Mouse (Mus musculus) MEL (cell line): ENCODE data around the gene D16Ertd472e.

Experiments used
- CHD2 ChIP-seq: IDR thresholded peaks from 2 replicates; pipeline ENCODE4 v1.6.1; 2011; ENCODE audit warnings: low read length, improper control_type of control experiment
- CTCF ChIP-seq, 3 experiments: IDR thresholded peaks in 2 of 3; conservative IDR thresholded peaks in 1 of 3; 2 replicates each; pipeline ENCODE4 v1.5.1; 2011 to 2012; ENCODE audit warnings: low read length in 3 of 3, low read depth in 2 of 3, mild to moderate bottlenecking in 2 of 3, improper control_type of control experiment in 1 of 3, inconsistent platforms in 1 of 3, mixed read lengths in 1 of 3, moderate library complexity in 1 of 3; ENCODE audit not compliant: control insufficient read depth in 1 of 3, insufficient read depth in 1 of 3, poor library complexity in 1 of 3, severe bottlenecking in 1 of 3
- EP300 ChIP-seq, 2 experiments: IDR thresholded peaks; 2 replicates each; pipeline ENCODE4 v1.6.1; 2011; ENCODE audit warnings: improper control_type of control experiment in 2 of 2, low read length in 2 of 2, low read depth in 1 of 2, mild to moderate bottlenecking in 1 of 2
- ETS1 ChIP-seq: IDR thresholded peaks from 2 replicates; pipeline ENCODE4 v1.6.1; 2012; ENCODE audit warnings: low read depth, mild to moderate bottlenecking, inconsistent platforms, low read length, improper control_type of control experiment, moderate library complexity
- GATA1 ChIP-seq: IDR thresholded peaks from 2 replicates; pipeline ENCODE4 v1.6.1; 2011; ENCODE audit warnings: low read depth, low read length, improper control_type of control experiment
- MAFK ChIP-seq: IDR thresholded peaks from 2 replicates; pipeline ENCODE4 v1.6.1; 2011; ENCODE audit warnings: low read depth, mild to moderate bottlenecking, low read length, improper control_type of control experiment, borderline replicate concordance
- NRF1 ChIP-seq: IDR thresholded peaks from 2 replicates; pipeline ENCODE4 v1.6.1; 2014; ENCODE audit warnings: low read depth, mild to moderate bottlenecking, inconsistent platforms, low read length, improper control_type of control experiment, moderate library complexity; ENCODE audit not compliant: poor library complexity, insufficient read depth, severe bottlenecking
- POLR2A ChIP-seq, 2 experiments: IDR thresholded peaks; 2 replicates each; pipeline ENCODE4 v1.6.1; 2011 to 2012; ENCODE audit warnings: low read length in 2 of 2, mild to moderate bottlenecking in 2 of 2, control low read depth in 1 of 2, improper control_type of control experiment in 1 of 2, low read depth in 1 of 2, moderate library complexity in 1 of 2; ENCODE audit not compliant: control insufficient read depth in 1 of 2, insufficient read depth in 1 of 2, poor library complexity in 1 of 2
- RAD21 ChIP-seq: IDR thresholded peaks from 2 replicates; pipeline ENCODE4 v1.6.1; 2011; ENCODE audit warnings: mild to moderate bottlenecking, low read depth, low read length, improper control_type of control experiment
- SMC3 ChIP-seq: IDR thresholded peaks from 2 replicates; pipeline ENCODE4 v1.6.1; 2011; ENCODE audit warnings: low read depth, low read length, improper control_type of control experiment
- USF2 ChIP-seq, 2 experiments: IDR thresholded peaks; 2 replicates each; pipeline ENCODE4 v1.6.1; 2011 to 2012; ENCODE audit warnings: improper control_type of control experiment in 2 of 2, low read length in 2 of 2, borderline replicate concordance in 1 of 2, inconsistent platforms in 1 of 2, low read depth in 1 of 2, mild to moderate bottlenecking in 1 of 2; ENCODE audit not compliant: insufficient read depth in 1 of 2
- ZNF384 ChIP-seq: IDR thresholded peaks from 2 replicates; pipeline ENCODE4 v1.6.1; 2012; ENCODE audit warnings: low read depth, mild to moderate bottlenecking, inconsistent platforms, low read length, improper control_type of control experiment

- TF ChIP-seq EP300 (IDR thresholded peaks at IDR 0.05; ENCODE audit: low read depth in 1 of 2, low read length in 2 of 2) (no peak), POLR2A (IDR thresholded peaks at IDR 0.05; ENCODE audit: control insufficient read depth in 1 of 2, insufficient read depth in 1 of 2, low read depth in 1 of 2, low read length in 2 of 2, poor library complexity in 1 of 2) (no peak), USF2 (IDR thresholded peaks at IDR 0.05; ENCODE audit: borderline replicate concordance in 1 of 2, insufficient read depth in 1 of 2, low read depth in 1 of 2, low read length in 2 of 2) (no peak), ETS1 (no peak), RAD21 (no peak), CHD2 (no peak), CTCF (IDR thresholded peaks at IDR 0.05 in 2 of 3, conservative IDR thresholded peaks at IDR 0.05 in 1 of 3; ENCODE audit: control insufficient read depth in 1 of 3, insufficient read depth in 1 of 3, low read depth in 2 of 3, low read length in 3 of 3, poor library complexity in 1 of 3, severe bottlenecking in 1 of 3) (no peak), ZNF384 (no peak), GATA1 (no peak), MAFK (no peak), NRF1 (no peak), SMC3 (no peak)
Measured at GRCm38 (mm10) chr16:78598919-78599318, 22.4 kb upstream of the D16Ertd472e start.
